Mouse (Mus musculus) hindbrain, embryonic 11.5 days (tissue): Measurements from ENCODE around the gene Adssl1. TPM values are rescaled to one million over a fixed set of nuclear protein-coding genes. Genes with fewer than 3 reads are reported as not detected.

ENCODE experiments used
- ATAC-seq: fragments of 200-750 bp; cut with Nextera tagmentation; 2 replicates; pipeline ENCODE4 v1.8.0; 2017; ENCODE audit warnings: mild to moderate bottlenecking, moderate TSS enrichment, moderate library complexity; ENCODE audit not compliant: low FRiP score
- DNase-seq: peaks from one replicate; pipeline ENCODE4 v3.0.0-alpha.2; 2015; ENCODE audit warnings: low spot score
- H3K27ac ChIP-seq: fragments of 300-500 bp; sonication (generic); 2 replicates; pipeline ENCODE4 v1.5.1; 2014; ENCODE audit warnings: mild to moderate bottlenecking, low read depth, low read length
- H3K27me3 ChIP-seq: fragments of 300-500 bp; sonication (generic); 2 replicates; pipeline ENCODE4 v1.6.1; 2014; ENCODE audit warnings: mild to moderate bottlenecking, low read length, moderate library complexity, mixed read lengths; ENCODE audit not compliant: control insufficient read depth, insufficient read depth
- H3K36me3 ChIP-seq: fragments of 300-500 bp; sonication (generic); 2 replicates; pipeline ENCODE4 v1.6.1; 2014; ENCODE audit warnings: mild to moderate bottlenecking, low read length, moderate library complexity, mixed read lengths; ENCODE audit not compliant: control insufficient read depth, insufficient read depth
- H3K4me1 ChIP-seq: fragments of 300-500 bp; sonication (generic); replicated peaks from 2 replicates; pipeline ENCODE4 v1.6.1; 2014; ENCODE audit warnings: low read length, mixed read lengths; ENCODE audit not compliant: control insufficient read depth, insufficient read depth
- H3K4me2 ChIP-seq: fragments of 300-500 bp; sonication (generic); replicated peaks from 2 replicates; pipeline ENCODE4 v1.6.1; 2014; ENCODE audit warnings: mild to moderate bottlenecking, low read depth, low read length
- H3K4me3 ChIP-seq: fragments of 300-500 bp; sonication (generic); 2 replicates; pipeline ENCODE4 v1.5.1; 2014; ENCODE audit warnings: low read depth, low read length
- H3K9ac ChIP-seq: fragments of 300-500 bp; sonication (generic); 2 replicates; pipeline ENCODE4 v1.6.1; 2014; ENCODE audit warnings: low read depth, low read length
- H3K9me3 ChIP-seq: fragments of 300-500 bp; sonication (generic); 2 replicates; pipeline ENCODE4 v1.6.1; 2016; ENCODE audit warnings: low read length; ENCODE audit not compliant: control insufficient read depth
- WGBS: fragments of 180-500 bp; shearing (Covaris S2); extraction: QIAGEN DNeasy Blood & Tissue Kit; methylation state at CpG from one replicate; pipeline ENCODE4 v1.1.7; 2014; 5-methylcytosine and 5-hydroxymethylcytosine counted together
- polyA plus RNA-seq: library from polyadenylated mRNA; unstranded; fragments of >200 nt; fragmentation: Nextera tagmentation; extraction: Ambion mirVana; gene quantifications from 2 replicates; pipeline ENCODE4 v1.2.1, GENCODE M21; 2014

Gene Adssl1
- polyA plus RNA-seq, 1 experiment from 2014 or later = 2.1 TPM

GRCm38 (mm10) chr12:112609031-112609430, 10.8 kb upstream of the Adssl1 start:
- Histone ChIP-seq H3K36me3 (no peaks in the 10 kb centered on the region), H3K4me2 (no peak overlapping the region), H3K9ac (no peak overlapping the region), H3K27me3 (no peaks in the 10 kb centered on the region), H3K4me1 (no peaks in the 10 kb centered on the region), H3K4me3 (no peak overlapping the region), H3K27ac (no peak overlapping the region), H3K9me3 (no peaks in the 10 kb centered on the region)
- 92% methylated on average over 10 of the region's 10 CpGs for WGBS
- ATAC-seq (no peak), DNase-seq (no peak)

GRCm38 (mm10) chr12:112616668-112617067, 3.2 kb upstream of the Adssl1 start:
- Histone ChIP-seq H3K27ac (no peak overlapping the region), H3K9ac (no peak overlapping the region), H3K27me3 (peaks cover 21% of the 10 kb centered on the region), H3K36me3 (no peaks in the 10 kb centered on the region), H3K4me3 (no peak overlapping the region), H3K4me2 (no peak overlapping the region), H3K9me3 (no peaks in the 10 kb centered on the region), H3K4me1 (peaks cover 6% of the 10 kb centered on the region; the same call in 1 of the 2 replicates)
- DNase-seq (no peak), ATAC-seq (no peak)
- WGBS = 49% methylated on average over 9 of the region's 9 CpGs

GRCm38 (mm10) chr12:112617184-112617583, 2.7 kb upstream of the Adssl1 start:
- ATAC-seq = no peak
- no peaks in the 10 kb centered on the region for H3K36me3 ChIP-seq

GRCm38 (mm10) chr12:112617898-112618380, 1.9 kb upstream of the Adssl1 start:
- Histone ChIP-seq H3K9me3 (no peaks in the 10 kb centered on the region), H3K4me2 (no peak overlapping the region), H3K4me1 (peaks cover 6% of the 10 kb centered on the region; the same call in 1 of the 2 replicates), H3K27me3 (peaks cover 24% of the 10 kb centered on the region), H3K4me3 (no peak overlapping the region), H3K9ac (no peak overlapping the region), H3K36me3 (no peaks in the 10 kb centered on the region), H3K27ac (no peak overlapping the region)
- WGBS = 9% methylated on average over 8 of the region's 8 CpGs
- peak; percentile 84 for DNase-seq
- peak; percentile 59 for ATAC-seq

More at GRCm38 (mm10) chr12:112617184-112617583, 2.7 kb upstream of the Adssl1 start:
- H3K27me3 ChIP-seq = peaks cover 24% of the 10 kb centered on the region
- H3K9me3 ChIP-seq = no peaks in the 10 kb centered on the region
- H3K27ac ChIP-seq = no peak overlapping the region
- no peak overlapping the region for H3K9ac ChIP-seq
- 88% methylated on average over 11 of the region's 11 CpGs for WGBS
- no peak overlapping the region for H3K4me3 ChIP-seq
- DNase-seq = no peak
- no peak overlapping the region for H3K4me2 ChIP-seq
- H3K4me1 ChIP-seq = peaks cover 6% of the 10 kb centered on the region; the same call in 1 of the 2 replicates

- H3K36me3 ChIP-seq = no peaks in the 10 kb centered on the region
- H3K27ac ChIP-seq = no peak overlapping the region
- H3K9ac ChIP-seq = no peak overlapping the region
- H3K4me2 ChIP-seq = peak overlapping the region; percentile 77
- peaks cover 24% of the 10 kb centered on the region for H3K27me3 ChIP-seq
- WGBS = 21% methylated on average over 13 of the region's 13 CpGs
- peak; percentile 36 for DNase-seq
- ATAC-seq = 0 out of 2 replicates have a peak, but pooled peaks have one; percentile 16
- no peaks in the 10 kb centered on the region for H3K9me3 ChIP-seq
- peaks cover 6% of the 10 kb centered on the region; the same call in 1 of the 2 replicates for H3K4me1 ChIP-seq
- H3K4me3 ChIP-seq = peak overlapping the region; percentile 39; the same call in 1 of the 2 replicates
These were observed 712 bp upstream of the Adssl1 start for GRCm38 (mm10) chr12:112618981-112619685.

- Histone ChIP-seq H3K4me1 (peaks cover 6% of the 10 kb centered on the region; the same call in 1 of the 2 replicates), H3K9me3 (no peaks in the 10 kb centered on the region), H3K9ac (peak overlapping the region; percentile 69), H3K36me3 (no peaks in the 10 kb centered on the region), H3K4me3 (peak overlapping the region; percentile 39), H3K4me2 (peak overlapping the region; percentile 77), H3K27me3 (peaks cover 26% of the 10 kb centered on the region), H3K27ac (no peak overlapping the region)
- no peak for DNase-seq
- ATAC-seq = peak; percentile 13; the same call in 1 of the 2 replicates
- WGBS = 11% methylated on average over 16 of the region's 16 CpGs
These were observed 663 bp downstream of the Adssl1 start for GRCm38 (mm10) chr12:112620354-112621061.

- ATAC-seq (no peak), DNase-seq (no peak)
- no peak overlapping the region for H3K4me2 ChIP-seq
- H3K27ac ChIP-seq = no peak overlapping the region
- peaks cover 26% of the 10 kb centered on the region for H3K27me3 ChIP-seq
- peaks cover 6% of the 10 kb centered on the region; the same call in 1 of the 2 replicates for H3K4me1 ChIP-seq
- no peak overlapping the region for H3K9ac ChIP-seq
- WGBS = 83% methylated on average over 3 of the region's 3 CpGs
- H3K36me3 ChIP-seq = no peaks in the 10 kb centered on the region
- H3K9me3 ChIP-seq = no peaks in the 10 kb centered on the region
- no peak overlapping the region for H3K4me3 ChIP-seq
These were observed 2.1 kb downstream of the Adssl1 start for GRCm38 (mm10) chr12:112621900-112622299.

- no peak overlapping the region for H3K9ac ChIP-seq
- H3K27ac ChIP-seq = no peak overlapping the region
- H3K4me3 ChIP-seq = no peak overlapping the region
- peak; percentile 83 for DNase-seq
- no peaks in the 10 kb centered on the region for H3K36me3 ChIP-seq
- no peak for ATAC-seq
- H3K9me3 ChIP-seq = no peaks in the 10 kb centered on the region
- peaks cover 26% of the 10 kb centered on the region for H3K27me3 ChIP-seq
- H3K4me1 ChIP-seq = peaks cover 6% of the 10 kb centered on the region; the same call in 1 of the 2 replicates
- no peak overlapping the region for H3K4me2 ChIP-seq
- WGBS = 23% methylated on average over 2 of the region's 2 CpGs
These were observed 3.9 kb downstream of the Adssl1 start for GRCm38 (mm10) chr12:112623742-112624141.
